Mouse (Mus musculus) MEL (cell line): ENCODE data around the gene Gm49388.

ENCODE experiments used
- CTCF ChIP-seq, 3 experiments: IDR thresholded peaks in 2 of 3; conservative IDR thresholded peaks in 1 of 3; 2 replicates each; pipeline ENCODE4 v1.5.1; 2011 to 2012; ENCODE audit warnings: low read length in 3 of 3, low read depth in 2 of 3, mild to moderate bottlenecking in 2 of 3, improper control_type of control experiment in 1 of 3, inconsistent platforms in 1 of 3, mixed read lengths in 1 of 3, moderate library complexity in 1 of 3; ENCODE audit not compliant: control insufficient read depth in 1 of 3, insufficient read depth in 1 of 3, poor library complexity in 1 of 3, severe bottlenecking in 1 of 3
- ELF1 ChIP-seq: IDR thresholded peaks from 2 replicates; pipeline ENCODE4 v1.6.1; 2014; ENCODE audit warnings: low read depth, mild to moderate bottlenecking, inconsistent platforms, low read length, improper control_type of control experiment, moderate library complexity
- GATA1 ChIP-seq: IDR thresholded peaks from 2 replicates; pipeline ENCODE4 v1.6.1; 2011; ENCODE audit warnings: low read depth, low read length, improper control_type of control experiment
- POLR2A ChIP-seq, 2 experiments: IDR thresholded peaks; 2 replicates each; pipeline ENCODE4 v1.6.1; 2011 to 2012; ENCODE audit warnings: low read length in 2 of 2, mild to moderate bottlenecking in 2 of 2, control low read depth in 1 of 2, improper control_type of control experiment in 1 of 2, low read depth in 1 of 2, moderate library complexity in 1 of 2; ENCODE audit not compliant: control insufficient read depth in 1 of 2, insufficient read depth in 1 of 2, poor library complexity in 1 of 2
- USF1 ChIP-seq: IDR thresholded peaks from 2 replicates; pipeline ENCODE4 v1.6.1; 2014; ENCODE audit warnings: low read depth, mild to moderate bottlenecking, inconsistent platforms, low read length, improper control_type of control experiment, moderate library complexity

DNA sequence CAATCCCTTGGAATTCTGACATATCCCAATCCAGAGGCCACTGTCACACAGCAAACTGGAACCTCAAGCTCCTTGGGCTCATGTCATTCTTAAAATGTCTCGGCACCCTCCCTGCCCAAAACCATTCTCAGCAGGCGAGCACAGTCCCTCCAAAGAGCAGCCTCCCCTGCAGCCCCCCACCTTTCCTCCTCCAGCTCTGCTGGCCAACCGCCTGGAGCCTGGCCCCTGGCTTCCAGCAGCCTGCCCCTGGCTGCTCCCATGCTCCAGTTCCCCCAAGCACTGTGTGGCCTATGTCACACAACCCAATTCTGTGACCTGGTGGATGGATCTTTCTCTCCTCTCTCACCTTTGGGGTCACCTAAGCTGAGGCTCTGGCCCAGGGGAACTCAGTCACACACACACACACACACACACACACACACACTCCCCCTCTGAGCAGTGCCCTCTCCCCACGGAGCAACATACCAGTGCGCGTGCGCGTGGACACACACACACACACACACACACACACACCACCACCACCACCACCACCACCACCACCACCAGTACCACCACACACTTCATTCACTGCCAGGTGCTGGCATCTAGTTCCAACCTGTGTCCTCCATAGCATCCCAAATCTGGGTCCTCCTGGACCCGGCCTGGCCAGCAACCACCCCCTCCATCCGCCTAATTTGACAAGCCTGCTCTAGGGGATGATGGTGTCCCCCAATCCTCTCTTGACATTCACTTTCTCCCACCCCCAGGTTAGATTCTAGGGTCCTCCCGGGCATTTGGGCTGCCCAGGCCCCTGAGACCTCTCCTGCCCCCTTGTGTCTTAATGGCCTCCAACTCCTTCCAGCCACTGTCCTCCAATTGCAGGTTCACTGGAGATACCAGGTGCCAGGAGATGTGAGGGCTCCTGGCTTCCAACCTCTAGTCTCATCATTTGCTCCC lies 38.1 kb downstream of the Gm49388 start:
- TF ChIP-seq CTCF (IDR thresholded peaks at IDR 0.05 in 2 of 3, conservative IDR thresholded peaks at IDR 0.05 in 1 of 3; ENCODE audit: control insufficient read depth in 1 of 3, insufficient read depth in 1 of 3, low read depth in 2 of 3, low read length in 3 of 3, poor library complexity in 1 of 3, severe bottlenecking in 1 of 3) (no peak; a peak in 1 of 6 replicates), POLR2A (IDR thresholded peaks at IDR 0.05; ENCODE audit: control insufficient read depth in 1 of 2, insufficient read depth in 1 of 2, low read depth in 1 of 2, low read length in 2 of 2, poor library complexity in 1 of 2) (no peak), ELF1 (no peak), USF1 (no peak), GATA1 (no peak)
